Mouse (Mus musculus): ENCODE measurements at regions not wholly inside any gene's neighbourhood (a gene's known extent, or its start where the extent isn't known, plus 50 kb on each side); places are given as distances from the start of the nearest gene placed in this dataset.
"Not testable (repeated sequence)": the region's sequence is repeated elsewhere in the genome, so short reads cannot be mapped to it uniquely, and the experiment has no call there.

GRCm38 (mm10) chr9:11925501-11925900, 1020.9 kb upstream of the Cntn5 start:
- no peak for TF ChIP-seq CTCF (IDR thresholded peaks at IDR 0.05; ENCODE audit: low read depth)
- Histone ChIP-seq H3K9me3 (ENCODE audit: low read depth, low read length) (no peaks in the 10 kb centered on the region), H3K36me3 (ENCODE audit: insufficient read depth) (no peaks in the 10 kb centered on the region), H3K9ac (no peak overlapping the region), H3K27ac (ENCODE audit: low read depth) (no peak overlapping the region), H3K4me2 (no peak overlapping the region), H3K27me3 (ENCODE audit: insufficient read depth, low read length) (no peaks in the 10 kb centered on the region), H3K4me1 (ENCODE audit: insufficient read depth) (no peaks in the 10 kb centered on the region), H3K4me3 (ENCODE audit: low read depth, low read length) (no peak overlapping the region)
- 45% methylated on average over 4 of the region's 4 CpGs for WGBS
- DNase-seq = no peak
- ATAC-seq (ENCODE audit: insufficient read depth) = no peak

DNA sequence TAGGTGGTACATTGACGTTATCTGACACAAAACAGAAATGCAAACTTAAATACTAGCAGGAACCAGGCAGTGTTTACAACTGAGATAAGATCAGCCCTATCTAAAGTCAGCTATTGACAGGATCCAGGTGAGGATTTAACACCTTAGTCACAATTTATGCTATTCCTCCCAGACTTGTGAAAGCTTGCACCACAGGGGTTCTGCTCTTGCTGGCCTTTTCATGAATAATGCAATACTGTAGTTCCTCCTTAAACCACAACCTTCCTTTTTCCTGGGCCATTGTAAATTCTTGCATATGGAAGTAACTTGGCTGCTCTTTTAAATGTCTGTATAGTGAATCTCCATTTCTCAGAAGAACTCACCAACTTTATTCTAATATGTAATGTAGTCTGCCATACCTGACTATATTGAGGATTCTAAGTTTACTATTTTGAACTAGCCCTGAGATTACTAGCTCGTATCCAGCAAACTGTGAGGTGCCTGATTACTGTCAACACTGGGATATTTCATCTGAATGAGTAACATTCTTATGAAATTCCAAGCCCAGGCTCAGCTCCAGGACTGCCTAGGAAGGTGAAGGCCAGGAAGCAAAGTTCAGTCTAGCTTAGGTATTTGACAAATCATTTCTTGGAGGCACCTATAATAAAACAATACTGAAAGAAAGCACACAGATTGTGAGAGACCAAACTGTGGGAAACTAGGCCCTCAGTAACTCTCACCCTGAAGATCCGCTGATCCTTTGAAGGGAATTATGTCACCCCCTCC, 1019.2 kb upstream of the Cntn5 start:
- not testable (repeated sequence) for H3K27ac ChIP-seq (ENCODE audit: low read depth); H3K4me2 ChIP-seq; H3K9ac ChIP-seq; H3K4me3 ChIP-seq (ENCODE audit: low read depth, low read length); DNase-seq; ATAC-seq (ENCODE audit: insufficient read depth); H3K9me3 ChIP-seq (ENCODE audit: low read depth, low read length); H3K27me3 ChIP-seq (ENCODE audit: insufficient read depth, low read length); H3K4me1 ChIP-seq (ENCODE audit: insufficient read depth); H3K36me3 ChIP-seq (ENCODE audit: insufficient read depth)
- WGBS = 80% methylated on average over 3 of the region's 3 CpGs

GRCm38 (mm10) chr9:11920251-11920650, 1015.7 kb upstream of the Cntn5 start:
- Histone ChIP-seq H3K4me3 (ENCODE audit: low read depth, low read length) (no peak overlapping the region), H3K4me1 (ENCODE audit: insufficient read depth) (no peaks in the 10 kb centered on the region), H3K36me3 (ENCODE audit: insufficient read depth) (no peaks in the 10 kb centered on the region), H3K9me3 (ENCODE audit: low read depth, low read length) (no peaks in the 10 kb centered on the region), H3K27me3 (ENCODE audit: insufficient read depth, low read length) (no peaks in the 10 kb centered on the region), H3K27ac (ENCODE audit: low read depth) (no peak overlapping the region), H3K9ac (no peak overlapping the region), H3K4me2 (no peak overlapping the region)
- DNase-seq (no peak), ATAC-seq (ENCODE audit: insufficient read depth) (no peak)
- TF ChIP-seq CTCF (IDR thresholded peaks at IDR 0.05; ENCODE audit: low read depth) = no peak
- WGBS = 63% methylated on average over 3 of the region's 3 CpGs

GRCm38 (mm10) chr9:11898232-11898631, 993.7 kb upstream of the Cntn5 start:
- no peak for TF ChIP-seq CTCF (IDR thresholded peaks at IDR 0.05; ENCODE audit: low read depth)
- Histone ChIP-seq H3K4me3 (ENCODE audit: low read depth, low read length) (no peak overlapping the region), H3K4me1 (ENCODE audit: insufficient read depth) (no peaks in the 10 kb centered on the region), H3K36me3 (ENCODE audit: insufficient read depth) (no peaks in the 10 kb centered on the region), H3K27ac (ENCODE audit: low read depth) (no peak overlapping the region), H3K9me3 (ENCODE audit: low read depth, low read length) (no peaks in the 10 kb centered on the region), H3K9ac (no peak overlapping the region), H3K4me2 (no peak overlapping the region), H3K27me3 (ENCODE audit: insufficient read depth, low read length) (no peaks in the 10 kb centered on the region)
- 70% methylated on average over 1 of the region's 1 CpGs for WGBS
- DNase-seq (no peak), ATAC-seq (ENCODE audit: insufficient read depth) (no peak)

DNA sequence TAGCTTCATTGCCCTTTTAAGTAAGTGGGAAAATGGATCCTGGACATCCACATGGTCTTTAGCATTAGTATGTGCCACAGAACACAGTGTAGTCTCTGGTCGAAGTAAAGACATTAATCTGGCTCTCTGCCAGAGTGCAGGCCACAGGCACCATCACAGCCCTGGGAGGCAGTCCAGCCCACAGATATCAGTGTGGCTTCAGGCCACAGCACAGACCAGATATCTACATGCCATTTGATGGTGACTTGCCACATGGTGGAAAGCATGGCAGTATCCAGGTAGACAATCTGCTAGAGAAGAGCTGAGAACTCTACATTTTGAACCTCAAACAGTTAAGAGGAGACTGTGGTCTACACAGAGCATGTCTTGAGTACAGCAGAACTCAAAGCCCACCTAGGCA, 981.2 kb upstream of the Cntn5 start:
- no peak for ATAC-seq (ENCODE audit: insufficient read depth)
- Histone ChIP-seq H3K27me3 (ENCODE audit: insufficient read depth, low read length) (no peaks in the 10 kb centered on the region), H3K27ac (ENCODE audit: low read depth) (no peak overlapping the region), H3K4me3 (ENCODE audit: low read depth, low read length) (no peak overlapping the region), H3K4me2 (no peak overlapping the region), H3K4me1 (ENCODE audit: insufficient read depth) (no peaks in the 10 kb centered on the region), H3K36me3 (ENCODE audit: insufficient read depth) (no peaks in the 10 kb centered on the region), H3K9me3 (ENCODE audit: low read depth, low read length) (no peaks in the 10 kb centered on the region), H3K9ac (no peak overlapping the region)
- no peak for TF ChIP-seq CTCF (IDR thresholded peaks at IDR 0.05; ENCODE audit: low read depth)
- 54% methylated on average over 1 of the region's 1 CpGs for WGBS
- peak; percentile 1 for DNase-seq

GRCm38 (mm10) chr9:11872059-11872458, 967.5 kb upstream of the Cntn5 start:
- no peak for TF ChIP-seq CTCF (IDR thresholded peaks at IDR 0.05; ENCODE audit: low read depth)

GRCm38 (mm10) chr9:11871489-11871888, 966.9 kb upstream of the Cntn5 start:
- no peaks in the 10 kb centered on the region for H3K36me3 ChIP-seq (ENCODE audit: insufficient read depth)
- no peak overlapping the region for H3K4me2 ChIP-seq
- no peak overlapping the region for H3K9ac ChIP-seq
- WGBS = 61% methylated on average over 1 of the region's 1 CpGs
- no peak overlapping the region for H3K27ac ChIP-seq (ENCODE audit: low read depth)
- no peaks in the 10 kb centered on the region for H3K9me3 ChIP-seq (ENCODE audit: low read depth, low read length)
- no peak for ATAC-seq (ENCODE audit: insufficient read depth)
- TF ChIP-seq CTCF (IDR thresholded peaks at IDR 0.05; ENCODE audit: low read depth) = no peak
- H3K4me3 ChIP-seq (ENCODE audit: low read depth, low read length) = no peak overlapping the region
- no peak for DNase-seq
- H3K27me3 ChIP-seq (ENCODE audit: insufficient read depth, low read length) = no peaks in the 10 kb centered on the region
- no peaks in the 10 kb centered on the region for H3K4me1 ChIP-seq (ENCODE audit: insufficient read depth)

More at GRCm38 (mm10) chr9:11872059-11872458, 967.5 kb upstream of the Cntn5 start:
- no peaks in the 10 kb centered on the region for H3K9me3 ChIP-seq (ENCODE audit: low read depth, low read length)
- ATAC-seq (ENCODE audit: insufficient read depth) = no peak
- no peaks in the 10 kb centered on the region for H3K36me3 ChIP-seq (ENCODE audit: insufficient read depth)
- H3K27me3 ChIP-seq (ENCODE audit: insufficient read depth, low read length) = no peaks in the 10 kb centered on the region
- no peak overlapping the region for H3K4me2 ChIP-seq
- DNase-seq = no peak
- no peak overlapping the region for H3K27ac ChIP-seq (ENCODE audit: low read depth)
- no peak overlapping the region for H3K9ac ChIP-seq
- WGBS = 54% methylated on average over 1 of the region's 1 CpGs
- no peak overlapping the region for H3K4me3 ChIP-seq (ENCODE audit: low read depth, low read length)
- no peaks in the 10 kb centered on the region for H3K4me1 ChIP-seq (ENCODE audit: insufficient read depth)

DNA sequence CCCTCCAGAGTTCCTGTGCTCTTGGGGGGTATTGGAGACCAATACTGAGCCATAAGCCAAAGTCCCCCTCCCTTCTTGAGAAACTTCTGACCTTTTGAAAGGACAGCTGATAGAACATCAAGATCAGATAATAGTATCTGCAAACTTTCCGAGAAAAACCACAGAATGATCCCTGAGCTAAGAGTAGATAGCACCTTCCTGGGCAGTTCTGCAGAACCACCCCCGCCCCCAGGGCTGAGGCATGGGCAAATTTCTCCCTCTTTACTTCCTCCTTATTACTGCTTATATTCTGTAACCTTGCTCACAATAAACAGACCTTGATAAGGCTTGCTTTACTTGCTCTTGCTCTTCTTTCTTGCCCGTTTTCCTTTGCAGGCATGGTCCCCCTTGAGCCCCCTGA, 944.1 kb upstream of the Cntn5 start:
- H3K36me3 ChIP-seq (ENCODE audit: insufficient read depth); H3K4me3 ChIP-seq (ENCODE audit: low read depth, low read length); DNase-seq; H3K9me3 ChIP-seq (ENCODE audit: low read depth, low read length); H3K4me2 ChIP-seq; H3K27me3 ChIP-seq (ENCODE audit: insufficient read depth, low read length); H3K4me1 ChIP-seq (ENCODE audit: insufficient read depth); ATAC-seq (ENCODE audit: insufficient read depth); H3K9ac ChIP-seq; H3K27ac ChIP-seq (ENCODE audit: low read depth): not testable (repeated sequence)
- WGBS = 52% methylated on average over 3 of the region's 3 CpGs

All from lung, embryonic 14.5 days (tissue).